Mouse (Mus musculus) thymus, postnatal 36 days (tissue): ENCODE results near the gene Kbtbd2.

Source experiments
- DNase-seq, 2 experiments: peaks; one replicate each; pipeline ENCODE4 v3.0.0; 2022; ENCODE audit warnings: mixed read lengths in 2 of 2

The Kbtbd2 gene

DNA sequence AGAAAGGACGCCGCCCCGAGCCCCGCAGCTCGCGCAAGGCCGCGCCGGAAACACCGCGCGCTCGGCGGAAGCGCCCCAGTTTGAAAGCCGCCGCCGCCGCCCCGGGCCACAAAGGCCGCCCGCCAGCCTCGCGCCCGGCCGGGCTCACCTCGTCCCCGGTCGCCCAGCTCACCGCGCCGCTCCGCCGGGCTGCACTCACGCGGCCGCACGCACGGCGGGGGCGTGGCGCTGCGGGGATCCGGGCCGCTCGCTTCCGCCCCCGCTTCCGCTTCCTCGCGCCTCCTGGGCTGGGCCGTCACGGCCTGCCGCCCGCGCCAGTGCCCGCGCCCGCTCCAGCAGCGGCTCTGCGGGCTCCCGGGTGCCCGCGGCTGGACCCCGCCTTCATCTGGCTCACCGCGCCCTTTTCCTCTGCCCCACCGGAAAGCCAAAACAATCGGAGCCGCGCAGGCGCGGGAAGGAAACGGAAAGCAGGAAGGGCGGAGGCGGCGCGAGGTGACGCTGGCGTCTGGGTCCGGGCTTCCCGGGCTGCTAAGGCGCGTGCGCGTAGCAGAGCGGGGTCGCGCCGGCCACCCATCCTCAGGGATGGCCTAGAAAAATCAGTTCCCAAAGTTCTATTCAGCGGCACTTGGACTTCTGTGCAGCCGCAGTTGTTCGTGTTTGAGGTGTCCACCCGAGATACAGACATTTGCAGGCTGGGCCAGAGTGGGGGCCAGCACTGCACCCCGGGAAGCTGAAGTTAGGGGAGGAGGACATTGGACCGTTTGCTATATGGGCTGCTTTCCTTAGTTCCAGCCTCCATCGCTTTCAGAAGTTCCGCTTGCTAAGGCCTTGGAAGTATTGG lies at the start of gene Kbtbd2:
Gene Kbtbd2 (minus strand): TSS at position 503 of the 841 bp plus-strand sequence.
- DNase-seq = peak; percentile 92 to 95

GRCm38 (mm10) chr6:56844365-56844764 lies 46.8 kb upstream of the Kbtbd2 start:
- DNase-seq = no peak

GRCm38 (mm10) chr6:56843229-56843628 lies 45.6 kb upstream of the Kbtbd2 start:
- DNase-seq = no peak

DNA sequence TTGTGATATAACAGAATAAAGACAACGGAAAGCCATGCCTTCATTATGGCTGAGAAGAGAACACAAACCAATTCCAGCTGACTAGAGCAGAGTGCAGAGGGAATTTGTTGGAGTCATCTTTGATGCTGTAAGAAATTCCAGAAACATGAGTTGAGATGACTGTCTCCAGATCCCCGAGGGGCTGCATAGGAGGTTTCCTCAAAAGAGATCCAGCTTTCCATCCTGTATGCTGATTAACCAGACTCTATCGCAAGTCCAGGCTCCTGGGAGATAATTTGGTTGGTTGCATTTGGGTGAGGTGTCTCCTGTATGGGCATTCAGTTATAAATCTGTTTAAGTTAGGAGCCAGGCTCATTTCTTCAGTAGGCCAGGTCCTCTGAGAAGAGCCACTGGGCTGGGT lies 40.0 kb upstream of the Kbtbd2 start:
- DNase-seq = no peak

- no peak for DNase-seq
These were observed 39.6 kb upstream of the Kbtbd2 start for GRCm38 (mm10) chr6:56837166-56837565.

DNA sequence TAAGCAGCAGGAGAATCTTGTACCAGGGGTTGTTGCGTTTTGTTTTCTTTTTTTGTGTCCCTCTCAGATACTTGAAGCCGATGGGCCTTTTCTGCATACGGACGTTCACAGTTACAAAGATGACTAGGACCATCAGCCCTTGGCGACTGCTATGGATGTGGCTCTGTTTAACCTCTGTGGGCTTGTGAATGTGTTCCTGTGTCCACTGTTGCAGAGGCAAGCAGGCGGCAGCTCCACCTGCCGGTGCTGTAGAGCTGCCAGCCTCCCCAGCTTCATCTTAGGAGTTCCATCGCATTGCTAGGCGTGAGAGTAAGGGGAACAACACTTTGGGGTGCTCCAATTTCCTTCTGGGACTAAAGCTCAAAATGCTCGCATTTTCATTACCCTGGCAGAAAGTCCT lies 37.9 kb upstream of the Kbtbd2 start:
- no peak for DNase-seq

GRCm38 (mm10) chr6:56834769-56835168 lies 37.2 kb upstream of the Kbtbd2 start:
- DNase-seq = no peak

DNA sequence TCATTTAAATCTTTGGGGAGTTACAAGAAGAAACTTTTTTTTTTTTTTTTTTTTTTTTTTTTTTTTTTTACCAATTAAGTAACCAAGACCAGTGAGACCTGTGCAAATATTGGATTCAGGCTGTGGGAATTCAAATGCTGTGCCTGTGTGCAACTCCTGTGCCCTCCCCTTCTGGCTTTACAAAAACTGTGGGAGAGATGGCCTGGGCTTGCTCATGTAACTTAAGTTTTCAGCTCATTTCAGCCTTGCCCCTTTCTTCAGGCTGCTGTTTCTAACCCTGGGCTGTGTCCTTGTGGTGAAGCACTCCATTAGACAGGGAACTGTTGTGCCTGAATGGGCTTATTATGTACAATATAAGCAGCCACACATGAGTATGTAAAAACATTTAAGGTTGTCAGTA lies 35.2 kb upstream of the Kbtbd2 start:
- DNase-seq = no peak

- no peak for DNase-seq
These were observed 34.8 kb upstream of the Kbtbd2 start for GRCm38 (mm10) chr6:56832407-56832796.

DNA sequence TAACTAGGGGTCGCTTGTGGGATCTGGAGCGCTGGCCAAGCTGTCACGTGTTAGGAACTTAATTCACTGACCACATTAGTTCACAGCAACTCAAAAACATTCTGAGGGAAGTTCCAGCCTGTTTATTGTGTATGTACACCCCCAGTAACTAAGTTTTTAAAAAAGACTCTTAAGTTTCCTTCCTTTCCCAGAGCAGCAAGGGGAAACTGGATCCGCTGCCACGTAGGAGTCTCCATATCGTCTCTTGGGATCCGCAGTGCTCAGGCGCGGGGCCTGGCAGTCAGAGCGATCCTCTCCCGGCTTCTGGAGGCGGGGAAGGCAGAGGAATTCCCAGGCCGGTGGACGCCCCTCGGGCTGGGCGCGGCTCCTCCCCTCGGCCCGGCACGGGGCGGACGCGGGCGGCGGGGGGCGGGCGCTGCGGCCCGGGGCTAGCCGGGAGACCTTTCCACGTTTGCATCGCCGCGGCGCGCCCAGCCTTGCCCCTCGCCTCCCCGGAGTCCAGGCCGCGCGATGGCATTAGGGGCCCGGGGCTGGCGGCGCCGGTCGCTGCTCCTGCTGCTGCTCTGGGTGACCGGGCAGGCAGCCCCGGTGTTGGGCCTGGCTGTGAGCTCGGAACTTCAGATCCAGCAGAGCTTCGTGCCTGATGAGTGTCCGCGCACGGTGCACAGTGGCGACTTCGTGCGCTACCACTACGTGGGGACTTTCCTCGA lies 34.2 kb upstream of the Kbtbd2 start, which contains the start of gene Fkbp9:
Gene Fkbp9 (plus strand): TSS at position 363 of the 710 bp plus-strand sequence.
- DNase-seq = peak; percentile 11 to 12

DNA sequence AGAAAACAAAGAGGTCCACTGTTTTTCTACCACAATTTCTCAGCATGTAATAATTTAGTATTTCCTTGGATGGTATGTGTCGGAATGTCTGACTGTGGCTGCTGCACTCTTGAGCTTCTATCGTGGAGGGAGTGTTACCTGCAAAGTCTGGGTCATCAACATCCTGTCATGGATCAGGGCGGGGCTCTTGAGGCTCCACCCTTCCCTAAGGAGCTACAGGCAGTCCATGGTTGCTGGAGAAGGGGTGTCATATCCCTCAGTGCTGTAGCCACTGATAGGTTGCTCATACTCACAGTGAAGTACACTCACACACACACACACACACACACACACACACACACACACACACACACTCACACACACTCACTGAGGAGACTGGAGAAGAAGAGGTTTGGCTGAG lies 28.0 kb upstream of the Kbtbd2 start:
- no peak for DNase-seq

DNA sequence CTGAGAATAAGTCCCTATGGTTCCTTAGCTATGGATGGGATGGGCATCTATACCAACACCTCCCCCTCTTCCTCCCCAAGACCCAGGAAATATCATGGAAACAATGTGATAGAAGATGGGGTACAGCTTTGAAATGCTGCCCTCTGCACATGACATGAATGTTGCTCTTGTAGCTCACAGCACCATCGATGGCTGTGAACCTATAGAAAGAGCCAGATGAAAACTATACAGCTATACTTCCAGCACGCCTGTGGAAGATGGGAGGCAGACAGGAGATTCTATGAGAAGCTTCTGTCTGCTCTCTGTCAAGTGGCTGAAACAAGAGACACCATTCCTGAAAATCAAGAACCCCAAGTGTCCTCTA lies 21.5 kb upstream of the Kbtbd2 start:
- DNase-seq = no peak

DNA sequence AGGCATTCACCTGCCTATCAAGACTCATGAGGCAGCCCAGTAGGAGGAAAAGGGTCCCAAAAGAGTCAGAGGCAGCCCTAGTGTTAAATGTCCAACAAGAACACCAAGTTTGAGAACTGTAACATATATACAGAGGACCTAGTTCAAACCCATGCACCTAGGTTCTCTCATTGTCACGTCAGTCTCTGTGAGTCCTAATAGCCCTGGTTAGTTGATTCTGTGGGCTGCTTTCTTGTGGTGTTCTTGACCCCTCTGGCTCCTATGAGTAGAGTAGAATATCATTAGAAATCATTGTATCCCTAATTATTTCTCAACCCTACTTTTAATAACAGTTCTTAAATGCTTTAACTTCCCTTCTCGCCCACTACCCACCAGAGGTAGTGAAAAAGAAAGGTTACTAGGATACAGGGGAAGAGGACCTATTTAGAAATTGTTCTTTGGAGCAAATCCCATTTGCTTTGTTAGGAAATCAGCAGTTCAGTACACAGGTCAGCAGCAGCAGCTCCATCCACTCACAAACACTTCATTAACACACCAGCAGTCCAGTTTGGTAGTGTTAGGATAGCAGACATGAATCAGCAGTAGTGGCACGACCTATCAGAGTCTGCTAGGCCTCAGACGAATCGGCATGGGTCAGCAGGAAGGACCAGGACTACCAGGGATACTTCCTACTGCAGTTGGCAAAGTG lies 21.0 kb upstream of the Kbtbd2 start:
- no peak for DNase-seq

DNA sequence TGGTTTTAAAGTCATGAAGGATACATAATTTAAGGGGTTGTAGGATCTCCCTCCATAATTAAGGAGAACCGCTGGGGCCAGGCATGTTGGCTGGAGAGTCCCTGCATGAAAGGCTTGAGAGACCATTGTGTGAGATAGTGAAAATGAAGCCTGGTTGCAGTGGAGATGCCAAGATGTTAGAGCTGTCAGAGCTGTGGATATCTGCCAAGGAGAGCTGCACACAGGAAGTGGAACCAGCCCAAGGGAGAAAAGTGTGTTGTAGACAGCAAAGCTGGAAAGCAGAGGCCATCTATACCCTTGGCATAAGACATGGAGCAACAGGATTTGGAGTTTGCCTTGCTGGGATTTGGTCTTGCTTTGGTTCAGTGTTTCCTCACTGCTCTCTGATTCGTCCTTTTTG lies 15.7 kb upstream of the Kbtbd2 start:
- DNase-seq = no peak

DNA sequence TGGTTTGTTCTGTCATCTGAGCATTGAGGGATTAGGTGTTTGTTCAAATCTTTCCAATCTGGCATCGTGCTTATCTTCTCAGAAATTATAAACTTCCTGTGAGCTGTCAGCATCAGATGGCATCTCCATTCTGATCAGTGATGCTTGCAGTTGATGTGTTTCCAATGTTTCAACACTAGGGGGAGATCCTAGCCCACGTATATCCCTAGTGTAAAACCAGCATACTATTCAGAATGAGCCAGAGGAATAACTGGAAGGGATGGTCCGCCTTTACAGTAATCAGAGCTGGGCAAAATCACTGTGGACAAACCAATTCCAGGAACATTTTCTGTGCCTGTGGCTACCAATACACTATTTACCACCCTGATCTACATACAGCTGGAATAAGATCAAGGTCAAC lies 11.0 kb upstream of the Kbtbd2 start:
- DNase-seq = no peak

GRCm38 (mm10) chr6:56806195-56806594 lies 8.6 kb upstream of the Kbtbd2 start:
- no peak for DNase-seq

GRCm38 (mm10) chr6:56805026-56805425 lies 7.4 kb upstream of the Kbtbd2 start:
- DNase-seq = no peak

DNA sequence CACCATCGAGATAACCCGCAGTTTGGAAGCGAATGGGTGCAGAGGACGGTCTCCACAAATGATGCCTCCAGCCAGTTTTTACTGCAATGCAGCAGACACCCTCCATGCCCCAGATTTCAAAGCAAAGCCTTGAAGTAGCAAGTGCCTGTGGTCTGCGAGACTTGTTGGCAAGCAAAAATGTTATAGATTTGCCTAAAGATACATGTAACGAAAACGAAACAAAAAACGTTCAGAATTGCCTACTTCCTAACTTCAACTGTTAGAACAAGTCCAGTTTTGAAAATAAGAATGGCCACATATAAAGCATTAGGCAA lies 496 bp upstream of the Kbtbd2 start:
- no peak for DNase-seq

GRCm38 (mm10) chr6:56796668-56797141 lies 908 bp downstream of the Kbtbd2 start:
- DNase-seq = peak; percentile 32 to 39

DNA sequence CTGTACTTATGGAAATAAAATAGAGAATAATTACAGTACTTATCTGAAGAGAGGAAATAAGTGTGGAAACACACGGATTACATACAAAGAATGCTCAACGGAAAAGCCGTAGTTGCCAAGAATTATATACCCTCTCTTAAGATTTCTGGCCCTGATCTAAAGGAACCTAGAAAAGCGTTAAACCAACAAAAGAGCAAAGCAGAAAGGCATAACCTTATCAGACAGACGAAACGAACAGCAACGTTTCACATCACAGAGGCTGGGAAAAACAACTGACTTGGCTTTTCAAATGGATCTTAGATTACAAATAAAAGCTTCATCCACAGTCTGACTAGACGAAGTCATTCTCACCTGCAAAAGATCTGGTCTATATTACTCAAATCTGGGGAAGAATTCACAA lies 1.4 kb downstream of the Kbtbd2 start:
- no peak for DNase-seq

DNA sequence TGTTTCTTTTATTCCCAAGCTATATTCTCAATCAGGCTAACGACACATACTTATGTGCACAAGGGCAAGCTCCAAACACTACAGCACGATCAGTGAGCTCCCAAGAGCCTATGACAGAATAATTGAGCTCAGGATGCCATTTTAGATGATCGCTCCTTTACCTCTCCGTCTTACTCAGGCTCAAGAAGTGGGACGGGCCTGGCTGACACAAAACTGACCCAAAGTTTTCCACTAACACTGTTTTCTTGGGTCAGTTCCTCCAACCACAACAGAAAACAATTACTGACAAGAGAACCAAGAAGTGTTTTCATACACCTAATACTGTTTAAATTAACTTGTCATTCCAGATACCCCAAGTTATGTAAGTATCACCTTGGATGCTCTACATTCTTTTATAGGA lies 2.8 kb downstream of the Kbtbd2 start:
- DNase-seq = no peak

- DNase-seq = no peak
These were observed 8.3 kb downstream of the Kbtbd2 start for GRCm38 (mm10) chr6:56789336-56789735.

DNA sequence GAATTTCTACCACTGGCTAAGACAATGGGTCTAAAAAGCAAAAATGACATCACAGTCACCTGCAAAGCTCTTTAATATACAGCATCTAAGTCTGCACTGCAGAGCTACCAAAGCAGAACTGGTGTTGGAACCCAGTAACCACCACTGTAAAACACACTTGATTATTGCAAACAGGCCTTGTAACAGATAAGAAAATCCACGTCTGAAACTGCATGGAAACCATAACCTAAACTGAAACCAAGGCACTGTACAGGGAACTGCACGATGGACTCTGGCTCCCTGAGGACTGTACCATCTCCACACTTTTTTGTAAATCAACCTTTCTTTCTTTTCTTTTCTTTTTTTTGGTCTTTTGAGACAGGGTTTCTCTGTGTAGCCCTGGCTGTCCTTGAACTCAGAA lies 9.9 kb downstream of the Kbtbd2 start:
- no peak for DNase-seq

GRCm38 (mm10) chr6:56785068-56785467 lies 12.5 kb downstream of the Kbtbd2 start:
- DNase-seq = no peak
